Mouse (Mus musculus) C3H10T1/2 (cell line): ENCODE data around the gene C87436. TPM values are rescaled to one million over a fixed set of nuclear protein-coding genes. Genes with fewer than 3 reads are reported as not detected.

Source experiments
- polyA plus RNA-seq, 2 experiments: library from polyadenylated mRNA; unstranded; fragments of >200 nt; fragmentation: generic; extraction: Trizol; gene quantifications; one replicate each; pipeline ENCODE4 v1.2.1; 2012; ENCODE audit warnings: missing spikeins in 2 of 2

The C87436 gene
- polyA plus RNA-seq = 10 to 100 TPM in 1 of 2 experiments, 1 to 10 TPM in 1; 4.2 to 12.0 TPM

DNA sequence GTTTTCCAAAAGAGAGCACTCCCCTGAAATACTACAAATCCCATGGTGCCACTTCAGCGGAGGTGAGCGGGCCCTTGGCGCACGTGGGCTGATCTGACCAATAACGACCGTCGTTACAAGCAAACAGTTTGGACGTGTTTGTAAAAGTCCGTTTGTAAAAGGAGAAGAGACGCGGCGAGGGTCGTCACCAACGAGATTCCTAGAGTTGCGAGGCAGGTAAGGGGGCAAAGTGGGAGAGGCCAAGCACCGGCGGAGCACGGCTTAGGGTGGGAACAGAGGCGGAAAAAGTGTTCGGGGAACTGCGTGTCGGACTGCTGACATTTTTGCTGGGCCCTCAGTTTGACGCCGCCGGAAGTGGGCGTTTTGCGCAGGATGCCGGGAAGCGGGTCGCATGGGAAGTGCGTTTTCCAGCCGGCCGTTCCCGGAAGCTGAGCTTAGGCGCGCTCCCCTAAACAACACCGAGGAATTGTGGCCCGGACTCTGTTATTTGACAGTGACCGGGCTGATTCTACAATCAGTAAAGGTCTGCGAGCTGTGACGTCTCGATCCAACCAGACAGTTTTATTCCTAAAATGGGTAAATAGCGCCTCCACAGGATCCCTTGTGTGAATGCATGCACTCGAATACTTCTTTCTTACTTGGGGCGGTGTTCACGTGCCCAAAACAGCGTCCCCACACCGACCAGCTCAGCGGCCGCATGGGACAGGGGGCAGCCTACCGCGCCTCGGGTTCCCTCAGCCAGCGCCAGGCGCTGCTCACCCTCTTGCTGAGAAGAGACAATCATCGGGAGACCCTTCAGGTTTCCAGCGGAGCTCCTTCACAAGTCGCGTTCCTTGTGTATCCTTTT lies at the start of gene C87436:
Gene C87436 (plus strand): TSS at position 103 of the 847 bp plus-strand sequence.

GRCm38 (mm10) chr6:86396581-86397256 lies 41.5 kb upstream of the C87436 start, which contains the start of gene Pcyox1:
Gene Pcyox1 (minus strand): TSS chr6:86397154.

DNA sequence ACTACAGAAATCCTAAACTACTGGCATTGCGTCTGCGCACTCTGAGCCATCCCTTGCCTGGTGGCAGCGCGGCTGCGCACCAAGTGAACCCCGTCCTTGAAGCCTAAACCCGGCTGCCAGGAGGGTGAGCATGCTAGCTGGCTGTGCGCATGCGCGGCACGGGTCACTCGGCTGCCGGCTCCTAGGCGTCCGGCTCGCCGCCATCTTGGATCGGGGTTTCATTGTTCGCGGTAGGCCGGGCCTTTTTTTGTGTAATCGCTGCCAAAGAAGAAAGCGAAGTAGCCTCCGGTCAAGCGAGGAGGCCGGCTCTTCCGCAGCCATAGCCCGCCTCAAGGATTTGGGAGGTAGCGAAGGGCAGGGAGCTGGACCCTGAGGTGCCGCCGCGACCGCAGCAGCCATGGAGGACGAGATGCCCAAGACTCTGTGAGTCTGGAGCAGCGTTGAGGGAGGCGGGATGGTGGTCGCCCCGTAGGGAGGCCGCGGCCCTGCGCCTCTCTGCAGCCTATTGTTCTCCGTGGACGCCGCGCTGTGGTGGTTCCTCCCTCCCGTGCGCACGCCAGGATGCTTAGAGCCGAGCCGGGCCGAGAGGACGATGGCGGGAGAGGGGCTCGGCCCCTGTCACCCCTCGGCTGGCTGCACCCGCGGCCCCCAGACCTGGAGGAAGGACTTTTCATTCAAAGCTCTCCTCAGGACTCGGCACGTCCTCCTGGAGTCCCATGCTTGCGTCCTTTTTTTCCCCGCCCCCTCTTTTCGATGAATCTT lies 33.9 kb upstream of the C87436 start, which contains the start of gene Tia1:
Gene Tia1 (plus strand): TSS at position 120 of the 762 bp plus-strand sequence.

GRCm38 (mm10) chr6:86426358-86426757 lies 11.8 kb upstream of the C87436 start, which contains the start of gene Gm44790:
Gene Gm44790 (plus strand): TSS chr6:86426658.

Other genes with a start within 250 kb of the C87436 start
- 1 to 10 TPM in 1 of 2 experiments, under 1 TPM in 1; 0.44 to 1.0 TPM for gene Tgfa, start 243.2 kb upstream of the C87436 start, polyA plus RNA-seq
- gene Fam136a, start 72.7 kb upstream of the C87436 start, polyA plus RNA-seq = 10 to 100 TPM in 1 of 2 experiments, 1 to 10 TPM in 1; 7.0 to 15.1 TPM
- 100 to 1,000 TPM; 306 to 509 TPM for gene Snrpg, start 67.1 kb upstream of the C87436 start, polyA plus RNA-seq
- gene Pcyox1, start 41.2 kb upstream of the C87436 start, polyA plus RNA-seq = 10 to 100 TPM in 1 of 2 experiments, 1 to 10 TPM in 1; 3.5 to 49.3 TPM
- 10 to 100 TPM in 1 of 2 experiments, 1 to 10 TPM in 1; 3.4 to 17.8 TPM for gene Tia1, start 34.2 kb upstream of the C87436 start, polyA plus RNA-seq
- not detected for gene Gm44790, start 11.7 kb upstream of the C87436 start, polyA plus RNA-seq
- gene Pcbp1, start 87.9 kb downstream of the C87436 start, polyA plus RNA-seq = 100 to 1,000 TPM; 207 to 239 TPM
- under 1 TPM in 1 of 2 experiments, not detected in 1; 0.05 TPM for gene Asprv1, start 189.8 kb downstream of the C87436 start, polyA plus RNA-seq
- 1 to 10 TPM in 1 of 2 experiments, under 1 TPM in 1; 0.28 to 4.7 TPM for gene Mxd1, start 230.8 kb downstream of the C87436 start, polyA plus RNA-seq
- gene Snrnp27, start 246.1 kb downstream of the C87436 start, polyA plus RNA-seq = 10 to 100 TPM; 32.8 to 54.2 TPM